Mouse (Mus musculus) thymus, adult 2 months (tissue): ENCODE results near the gene H2-M10.6.

Source experiments
- CTCF ChIP-seq: fragments of 200-500 bp; IDR thresholded peaks from 2 replicates; pipeline ENCODE4 v1.5.1; 2012; ENCODE audit warnings: mild to moderate bottlenecking, control low read depth, low read length, moderate library complexity, borderline replicate concordance; ENCODE audit not compliant: control insufficient read depth, poor library complexity, insufficient read depth; ENCODE audit errors: extremely low read depth
- POLR2A ChIP-seq: fragments of 200-500 bp; IDR thresholded peaks from 2 replicates; pipeline ENCODE4 v1.6.1; 2012; ENCODE audit warnings: mild to moderate bottlenecking, low read length, control low read depth, moderate library complexity; ENCODE audit not compliant: control insufficient read depth, poor library complexity, insufficient read depth; ENCODE audit errors: extremely low read depth

DNA sequence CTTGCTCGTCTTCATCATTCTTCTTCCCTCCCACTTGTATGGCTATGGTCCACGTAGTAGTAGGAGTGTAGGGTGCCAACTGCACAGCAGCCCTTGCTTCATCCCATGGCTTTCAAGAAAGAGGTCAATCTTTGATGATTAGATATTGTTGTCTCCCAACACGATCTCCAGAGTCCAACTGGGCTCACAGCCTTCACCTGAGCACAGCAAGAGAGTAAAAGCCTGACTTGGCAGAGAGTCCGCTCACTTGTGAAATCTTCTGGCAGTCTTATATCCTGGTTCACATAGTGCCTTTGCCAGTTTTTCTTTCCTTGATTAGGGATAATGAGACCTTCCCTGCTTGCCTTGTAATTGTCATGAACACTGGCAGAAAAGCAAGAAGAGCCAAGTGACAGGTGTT, 44.3 kb downstream of the H2-M10.6 start:
- TF ChIP-seq CTCF (no peak), POLR2A (no peak)
